Mouse (Mus musculus): ENCODE measurements around the gene Kcnk6. TPM values are rescaled to one million over a fixed set of nuclear protein-coding genes. Genes with fewer than 3 reads are reported as not detected.
A peak's percentile ranks its signal among the peaks of the same experiment; 100 is the strongest.

The Kcnk6 gene
- polyA plus RNA-seq, 1 experiment from 2014 or later = 1.5 TPM

DNA sequence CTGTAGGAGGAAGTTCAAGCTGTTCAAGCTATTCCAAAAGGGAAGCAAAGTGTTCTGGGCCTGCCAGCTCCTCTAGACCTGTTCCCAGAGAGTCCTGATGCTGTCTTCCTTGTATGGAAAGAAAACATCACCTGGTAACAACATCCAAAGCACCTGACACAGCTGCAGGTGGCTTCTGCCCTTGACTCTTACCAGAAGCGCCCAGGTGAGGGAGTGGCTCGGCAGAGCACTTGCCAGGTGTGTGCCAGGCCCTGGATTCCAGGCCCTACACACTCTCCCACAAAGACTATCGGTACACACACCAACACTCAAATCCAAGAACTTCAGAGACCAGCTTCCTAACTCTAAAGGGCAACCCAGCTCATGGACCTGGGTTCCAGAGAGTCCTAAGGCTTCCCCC, 31.5 kb upstream of the Kcnk6 start:
- WGBS (ENCODE audit: insufficient replicate concordance) = 86% methylated on average over 3 of the region's 3 CpGs
- Histone ChIP-seq H3K4me2 (no peak overlapping the region), H3K27ac (no peak overlapping the region), H3K4me3 (replicated peaks) (no peak overlapping the region), H3K9me3 (replicated peaks) (no peaks in the 10 kb centered on the region), H3K36me3 (no peaks in the 10 kb centered on the region), H3K4me1 (replicated peaks) (no peaks in the 10 kb centered on the region), H3K9ac (no peak overlapping the region), H3K27me3 (no peaks in the 10 kb centered on the region)
- no peak for ATAC-seq (ENCODE audit: low read depth)
- no peak for DNase-seq

DNA sequence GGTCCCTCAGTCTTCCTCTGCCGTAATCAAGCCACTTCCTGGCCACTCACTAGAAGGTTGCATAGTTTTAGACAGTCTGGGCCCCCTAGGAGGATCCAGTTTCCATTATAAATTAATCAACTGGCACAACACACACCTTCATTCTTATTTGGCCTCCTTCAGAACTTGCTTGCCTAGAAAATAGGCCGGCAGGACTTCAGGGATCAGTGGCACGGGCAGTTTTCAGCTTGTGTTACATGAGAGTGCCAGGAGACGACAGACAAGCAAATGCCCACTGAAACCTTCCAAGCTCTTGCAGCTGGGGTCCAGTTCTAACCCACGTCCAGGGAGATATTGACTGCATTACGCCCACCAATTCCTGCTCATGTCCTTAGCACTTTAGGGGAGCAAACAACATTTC, 29.8 kb upstream of the Kcnk6 start:
- no peaks in the 10 kb centered on the region for H3K4me1 ChIP-seq (replicated peaks)
- no peak for ATAC-seq (ENCODE audit: low read depth)

DNA sequence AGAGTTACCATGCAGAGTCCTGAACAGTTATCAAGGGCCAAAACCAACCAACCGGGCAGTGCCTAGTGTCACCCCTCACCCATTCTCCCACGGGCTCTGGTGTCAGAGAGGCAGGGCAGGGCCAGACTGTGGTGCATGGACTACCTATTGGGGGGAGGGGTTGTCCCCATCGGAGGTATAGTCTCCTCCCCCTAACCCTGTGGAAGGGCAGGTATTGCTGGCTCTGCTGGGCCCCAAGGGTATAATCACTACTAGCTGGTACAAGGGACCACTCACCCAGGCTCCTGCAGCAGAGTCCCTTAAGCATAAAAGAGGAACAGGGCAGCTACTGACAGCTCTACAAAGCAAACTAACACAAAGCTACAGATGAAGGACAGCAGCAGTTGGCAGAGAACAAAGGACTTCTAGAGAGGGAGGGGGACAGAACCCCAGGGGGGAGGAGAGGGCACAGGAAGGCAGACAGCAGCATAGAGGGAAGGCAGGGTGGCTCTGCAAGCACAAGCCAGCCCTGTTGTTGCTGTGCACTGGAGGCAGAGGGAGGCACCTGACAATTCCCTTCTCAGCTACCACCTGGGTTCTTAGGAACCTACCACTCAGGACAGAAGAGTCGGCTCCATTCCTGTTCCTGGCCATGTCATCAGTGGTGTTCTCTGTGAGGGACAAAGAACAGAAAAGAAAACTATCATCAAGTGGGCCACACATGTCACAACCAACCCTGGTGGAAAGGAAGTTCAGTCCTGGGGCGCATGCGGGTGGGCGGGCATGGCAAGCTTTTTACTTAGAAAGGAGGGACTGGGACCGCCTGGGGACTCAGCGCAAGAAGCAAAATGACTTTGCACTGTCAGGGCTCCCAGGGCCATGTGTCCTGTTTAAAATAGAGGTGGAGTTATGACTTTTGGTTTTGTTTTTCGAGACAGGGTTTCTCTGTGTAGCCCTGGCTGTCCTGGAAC, 27.7 kb upstream of the Kcnk6 start:
- no peak for ATAC-seq (ENCODE audit: low read depth)
- no peaks in the 10 kb centered on the region for H3K27me3 ChIP-seq
- no peak overlapping the region for H3K4me2 ChIP-seq
- peaks cover 4% of the 10 kb centered on the region; the same call in 1 of the 2 replicates for H3K36me3 ChIP-seq
- H3K27ac ChIP-seq = no peak overlapping the region
- WGBS (ENCODE audit: insufficient replicate concordance) = 76% methylated on average over 10 of the region's 10 CpGs
- no peaks in the 10 kb centered on the region for H3K4me1 ChIP-seq (replicated peaks)
- DNase-seq = no peak
- H3K9me3 ChIP-seq (replicated peaks) = no peaks in the 10 kb centered on the region
- H3K4me3 ChIP-seq (replicated peaks) = no peak overlapping the region
- no peak overlapping the region for H3K9ac ChIP-seq

More for the DNA sequence above, 29.8 kb upstream of the Kcnk6 start:
- WGBS (ENCODE audit: insufficient replicate concordance) = 59% methylated on average over 6 of the region's 6 CpGs
- Histone ChIP-seq H3K4me3 (replicated peaks) (no peak overlapping the region), H3K4me2 (no peak overlapping the region), H3K36me3 (peaks cover 4% of the 10 kb centered on the region; the same call in 1 of the 2 replicates), H3K27me3 (no peaks in the 10 kb centered on the region), H3K9me3 (replicated peaks) (no peaks in the 10 kb centered on the region), H3K9ac (no peak overlapping the region), H3K27ac (no peak overlapping the region)
- no peak for DNase-seq

DNA sequence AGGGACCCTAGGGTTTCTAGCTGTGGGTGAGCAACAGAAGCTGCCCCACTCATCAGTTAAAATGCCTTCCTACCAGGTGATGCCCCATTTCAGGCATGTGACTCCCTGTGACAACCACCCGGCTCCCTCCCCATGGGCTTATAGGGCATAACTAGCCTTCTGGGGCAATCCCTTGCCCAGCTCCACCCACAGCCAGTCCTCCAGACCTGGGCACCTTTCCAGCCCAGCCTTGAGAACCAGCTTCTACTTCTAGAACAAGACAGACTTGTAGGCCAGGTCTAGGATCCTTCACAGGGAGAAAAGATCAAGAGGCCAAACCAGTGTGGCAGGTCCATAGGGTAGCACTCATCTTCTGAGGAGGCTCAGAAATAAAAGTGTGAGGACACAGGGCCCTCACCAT, 25.1 kb upstream of the Kcnk6 start:
- Histone ChIP-seq H3K4me2 (no peak overlapping the region), H3K9ac (no peak overlapping the region), H3K4me3 (replicated peaks) (no peak overlapping the region), H3K36me3 (peaks cover 4% of the 10 kb centered on the region; the same call in 1 of the 2 replicates), H3K4me1 (replicated peaks) (peaks cover 22% of the 10 kb centered on the region), H3K27ac (no peak overlapping the region), H3K9me3 (replicated peaks) (no peaks in the 10 kb centered on the region), H3K27me3 (no peaks in the 10 kb centered on the region)
- ATAC-seq (ENCODE audit: low read depth) (no peak), DNase-seq (no peak)
- 71% methylated on average over 1 of the region's 1 CpGs for WGBS (ENCODE audit: insufficient replicate concordance)

DNA sequence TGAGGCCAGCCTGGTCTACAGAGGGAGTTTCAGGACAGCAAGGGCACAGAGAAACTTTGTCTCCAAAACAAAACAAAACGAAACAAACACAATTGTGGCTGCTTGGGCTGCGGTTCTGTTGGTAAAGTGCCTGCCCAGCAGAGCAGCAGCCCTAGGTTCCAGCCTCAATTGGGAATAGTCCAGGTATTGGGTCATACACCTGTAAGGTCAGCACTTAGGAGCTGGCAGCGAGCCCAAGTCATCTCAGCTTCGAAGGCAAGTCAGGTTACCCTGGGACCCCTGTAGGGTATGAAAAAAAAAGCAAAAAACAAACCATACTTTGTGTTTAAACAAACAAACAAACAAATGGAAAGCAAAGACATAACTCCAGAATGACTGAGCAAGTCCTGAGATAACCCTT, 23.6 kb upstream of the Kcnk6 start:
- Histone ChIP-seq H3K27me3 (no peaks in the 10 kb centered on the region), H3K36me3 (peaks cover 4% of the 10 kb centered on the region; the same call in 1 of the 2 replicates), H3K9ac (no peak overlapping the region), H3K4me3 (replicated peaks) (no peak overlapping the region), H3K9me3 (replicated peaks) (no peaks in the 10 kb centered on the region), H3K4me1 (replicated peaks) (peaks cover 30% of the 10 kb centered on the region), H3K27ac (no peak overlapping the region), H3K4me2 (no peak overlapping the region)
- no peak for DNase-seq
- 56% methylated on average over 4 of the region's 4 CpGs for WGBS (ENCODE audit: insufficient replicate concordance)
- ATAC-seq (ENCODE audit: low read depth) = no peak

DNA sequence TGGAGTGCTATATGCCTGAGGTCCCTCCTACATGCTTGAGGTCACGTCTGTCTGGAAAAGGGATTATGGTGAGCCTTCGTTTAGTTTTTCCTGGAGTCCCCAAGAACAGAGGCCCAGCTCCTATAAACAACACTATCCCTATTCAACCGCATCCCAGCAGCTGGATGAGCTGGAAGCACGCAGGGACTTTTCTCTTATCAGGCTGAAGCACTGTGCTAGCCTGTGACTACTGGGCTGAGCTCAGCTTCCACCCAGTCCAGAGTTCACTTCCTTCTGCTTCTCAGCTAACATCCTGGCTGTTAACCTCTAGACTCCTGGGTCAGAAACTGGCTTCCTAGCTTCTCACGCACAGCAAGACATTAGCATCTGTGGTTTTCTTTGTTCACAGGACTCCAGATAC, 21.5 kb upstream of the Kcnk6 start:
- H3K27me3 ChIP-seq = no peaks in the 10 kb centered on the region
- WGBS (ENCODE audit: insufficient replicate concordance) = 22% methylated on average over 5 of the region's 5 CpGs
- no peak overlapping the region for H3K4me2 ChIP-seq
- no peak for DNase-seq
- 0 out of 2 replicates have a peak overlapping the region, but pooled peaks have one; percentile 1 for H3K27ac ChIP-seq
- H3K36me3 ChIP-seq = peaks cover 4% of the 10 kb centered on the region; the same call in 1 of the 2 replicates
- peak; percentile 63 for ATAC-seq (ENCODE audit: low read depth)
- H3K4me1 ChIP-seq (replicated peaks) = peaks cover 32% of the 10 kb centered on the region
- no peak overlapping the region for H3K9ac ChIP-seq
- H3K9me3 ChIP-seq (replicated peaks) = no peaks in the 10 kb centered on the region
- no peak overlapping the region for H3K4me3 ChIP-seq (replicated peaks)

DNA sequence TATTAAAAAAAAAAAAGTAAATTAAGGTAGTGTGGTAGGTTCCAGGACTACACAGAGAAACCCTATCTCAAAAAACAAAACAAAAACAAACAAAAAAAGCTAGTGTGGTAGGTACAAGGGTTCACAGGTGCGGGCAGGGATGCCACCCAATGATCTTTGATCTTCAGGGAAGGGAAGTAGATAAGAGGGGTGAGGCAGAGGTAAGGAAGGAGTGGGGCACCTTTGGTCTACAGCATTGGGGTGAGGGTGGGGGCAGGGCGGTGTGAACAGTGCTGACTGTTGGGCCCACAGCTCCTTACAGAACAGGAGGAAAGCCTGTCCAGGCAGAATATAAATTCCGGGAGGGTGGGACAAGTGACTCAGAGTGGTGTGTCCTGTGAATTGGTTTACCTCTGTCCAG, 18.9 kb upstream of the Kcnk6 start:
- no peak overlapping the region for H3K27ac ChIP-seq
- no peaks in the 10 kb centered on the region for H3K9me3 ChIP-seq (replicated peaks)
- H3K27me3 ChIP-seq = no peaks in the 10 kb centered on the region
- peaks cover 50% of the 10 kb centered on the region for H3K4me1 ChIP-seq (replicated peaks)
- H3K4me3 ChIP-seq (replicated peaks) = no peak overlapping the region
- H3K4me2 ChIP-seq = no peak overlapping the region
- no peaks in the 10 kb centered on the region for H3K36me3 ChIP-seq
- no peak for DNase-seq
- no peak overlapping the region for H3K9ac ChIP-seq
- ATAC-seq (ENCODE audit: low read depth) = no peak
- 53% methylated on average over 3 of the region's 3 CpGs for WGBS (ENCODE audit: insufficient replicate concordance)

DNA sequence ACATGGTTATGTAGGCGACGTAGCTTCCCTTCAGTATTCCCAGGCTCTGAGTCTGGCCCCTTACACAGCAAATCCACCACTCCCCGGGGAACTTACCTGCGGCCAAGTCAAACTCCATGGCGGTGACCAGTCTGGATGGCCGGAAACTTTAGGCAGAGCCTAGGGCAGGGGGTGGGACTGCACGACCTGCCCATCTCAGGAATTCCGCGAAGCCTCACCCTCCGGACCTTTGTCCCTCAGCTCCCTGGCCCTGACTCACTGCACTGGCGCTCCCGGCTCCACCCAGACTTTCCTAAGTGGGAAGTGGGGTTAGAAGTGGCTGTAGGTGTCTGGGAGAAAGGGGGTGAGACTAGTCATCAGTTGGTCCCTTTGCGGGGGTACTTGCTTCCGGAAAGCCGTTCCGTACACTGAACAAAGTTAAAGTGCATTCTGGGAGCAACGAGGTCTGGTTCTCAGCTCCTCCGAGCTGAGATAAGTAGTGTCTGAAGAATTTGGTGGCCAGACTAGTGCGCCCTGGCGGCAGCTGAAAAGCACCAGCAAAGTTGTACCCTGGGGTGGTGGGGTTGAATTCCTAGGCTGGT, 16.0 kb upstream of the Kcnk6 start, which contains the start of gene 2200002D01Rik:
Gene 2200002D01Rik, minus strand, starts transcription at position 206 of the 581 bp plus-strand sequence.
- peak; percentile 12 for DNase-seq
- H3K4me3 ChIP-seq (replicated peaks) = peak within 1 kb of the TSS; percentile 40
- H3K27ac ChIP-seq = no peak within 1 kb of the TSS
- no peaks in the 10 kb centered on the region for H3K27me3 ChIP-seq
- peak within 1 kb of the TSS; percentile 65 for H3K4me2 ChIP-seq
- H3K9me3 ChIP-seq (replicated peaks) = no peaks in the 10 kb centered on the region
- WGBS (ENCODE audit: insufficient replicate concordance) = 23% methylated on average over 20 of the region's 20 CpGs
- H3K9ac ChIP-seq = peak within 1 kb of the TSS; percentile 62
- peaks cover 10% of the 10 kb centered on the region for H3K36me3 ChIP-seq
- peak; percentile 32 for ATAC-seq (ENCODE audit: low read depth)
- peaks cover 38% of the 10 kb centered on the region for H3K4me1 ChIP-seq (replicated peaks)

DNA sequence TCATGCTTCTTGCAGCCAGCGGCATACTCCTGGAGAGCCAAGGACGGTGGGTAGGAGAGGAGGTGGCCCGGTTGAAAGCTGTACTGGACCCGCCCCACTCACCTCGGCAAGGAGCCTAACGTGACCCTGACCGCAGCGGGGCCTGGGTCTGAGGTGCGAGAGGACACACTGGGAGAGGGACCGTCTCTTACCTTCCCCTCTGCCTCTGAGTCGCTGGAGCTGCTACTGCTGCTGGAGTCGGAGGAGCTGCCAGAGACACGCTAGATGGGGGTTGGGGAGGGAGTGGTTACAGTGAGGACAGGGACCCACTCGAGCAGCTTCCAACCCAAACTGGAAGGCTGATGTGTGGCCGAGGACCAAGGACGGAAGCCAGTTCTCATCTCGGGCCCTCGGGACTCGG, 15.4 kb upstream of the Kcnk6 start:
- H3K4me3 ChIP-seq (replicated peaks) = peak overlapping the region; percentile 40
- DNase-seq (peak; percentile 14), ATAC-seq (ENCODE audit: low read depth) (peak; percentile 35; the same call in 1 of the 2 replicates)
- peaks cover 10% of the 10 kb centered on the region for H3K36me3 ChIP-seq
- H3K9me3 ChIP-seq (replicated peaks) = no peaks in the 10 kb centered on the region
- peak overlapping the region; percentile 65 for H3K4me2 ChIP-seq
- H3K27me3 ChIP-seq = no peaks in the 10 kb centered on the region
- peaks cover 34% of the 10 kb centered on the region for H3K4me1 ChIP-seq (replicated peaks)
- 22% methylated on average over 19 of the region's 19 CpGs for WGBS (ENCODE audit: insufficient replicate concordance)
- peak overlapping the region; percentile 62 for H3K9ac ChIP-seq
- H3K27ac ChIP-seq = no peak overlapping the region

DNA sequence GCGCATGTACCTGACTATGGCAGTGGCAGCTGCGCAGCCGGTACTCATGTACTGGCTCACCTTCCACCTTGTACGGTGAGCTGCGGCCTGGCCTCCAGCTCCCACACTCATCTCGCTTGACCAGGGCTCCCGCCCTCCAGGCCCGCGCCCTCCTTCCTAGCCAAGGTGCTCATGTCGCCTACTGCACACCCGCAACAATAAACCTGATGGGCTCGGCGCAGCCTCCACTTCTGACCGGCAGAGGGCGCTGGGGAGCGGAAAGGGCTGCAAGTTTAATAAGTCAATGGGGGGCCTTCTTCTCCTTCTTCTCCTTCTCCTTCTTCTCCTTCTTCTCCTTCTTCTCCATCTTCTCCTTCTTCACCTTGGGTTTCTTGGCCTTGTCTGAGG, 15.0 kb upstream of the Kcnk6 start:
- whole genome bisulfite sequencing (ENCODE audit: insufficient replicate concordance) = 17% methylated on average over 16 of the region's 16 CpGs
- H3K9me3 ChIP-seq (replicated peaks) = no peaks in the 10 kb centered on the region
- peaks cover 10% of the 10 kb centered on the region for H3K36me3 ChIP-seq
- no peaks in the 10 kb centered on the region for H3K27me3 ChIP-seq
- H3K4me1 ChIP-seq (replicated peaks) = peaks cover 34% of the 10 kb centered on the region
- H3K27ac ChIP-seq = no peak overlapping the region
- ATAC-seq (ENCODE audit: low read depth) (0 out of 2 replicates have a peak, but pooled peaks have one; percentile 32), DNase-seq (peak; percentile 67)
- peak overlapping the region; percentile 40 for H3K4me3 ChIP-seq (replicated peaks)
- H3K4me2 ChIP-seq = peak overlapping the region; percentile 65
- peak overlapping the region; percentile 62; the same call in 1 of the 2 replicates for H3K9ac ChIP-seq

DNA sequence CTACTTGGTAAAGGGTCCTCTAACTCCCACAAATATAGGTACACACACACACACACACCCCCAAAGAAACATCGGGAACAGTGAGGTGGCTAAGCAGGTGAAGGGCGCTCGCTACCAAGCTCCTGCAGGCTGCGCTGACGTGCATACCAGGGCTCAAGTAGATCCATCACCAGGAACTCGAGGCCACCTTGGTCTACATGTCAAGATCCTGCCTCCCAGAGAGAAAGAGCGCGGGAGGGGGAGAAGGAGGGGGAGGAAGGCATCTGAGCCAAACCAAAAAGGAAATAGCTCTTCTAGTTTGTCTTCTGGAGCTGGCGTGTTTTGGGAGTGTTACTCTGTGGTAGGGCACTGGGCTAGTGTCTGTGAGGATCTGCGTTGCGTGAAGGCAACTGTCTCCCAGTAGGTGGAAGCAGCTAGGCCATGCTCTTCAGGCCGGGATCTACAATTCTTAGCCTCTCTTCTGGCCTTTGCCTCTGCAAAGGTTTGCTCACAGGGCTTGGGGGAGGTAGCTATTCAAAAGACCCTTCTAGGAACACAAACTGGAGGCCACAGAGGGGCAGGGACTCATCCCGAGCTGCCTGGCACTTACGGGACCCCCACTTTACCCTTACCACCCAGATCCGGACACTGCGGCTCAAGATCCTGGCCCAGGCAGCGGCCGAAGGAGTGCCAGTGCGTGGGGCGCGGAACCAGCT, 14.5 kb upstream of the Kcnk6 start:
- Histone ChIP-seq H3K4me1 (replicated peaks) (peaks cover 33% of the 10 kb centered on the region), H3K4me3 (replicated peaks) (no peak overlapping the region), H3K9ac (no peak overlapping the region), H3K27me3 (no peaks in the 10 kb centered on the region), H3K27ac (no peak overlapping the region), H3K9me3 (replicated peaks) (no peaks in the 10 kb centered on the region), H3K4me2 (peak overlapping the region; percentile 65; the same call in 1 of the 2 replicates), H3K36me3 (peaks cover 10% of the 10 kb centered on the region)
- ATAC-seq (ENCODE audit: low read depth) = no peak
- DNase-seq = no peak
- 77% methylated on average over 21 of the region's 21 CpGs for WGBS (ENCODE audit: insufficient replicate concordance)

Measured in liver, embryonic 13.5 days (tissue).